Comparison of ENCODE assay signal across 22 mouse cellular contexts in genomic region chr16:64682360-64682759, GRCm38 (mm10).
DNase-seq lines count a peak whose midpoint lies in the region; ATAC-seq lines count a peak whose summit lies in the region.
"Had no signal": no experiment of that assay in that cellular context is flagged by ENCODE, and none has a peak within 500 bp of the region (broad histone marks: within the 10 kb centered on the region; RNA-seq: fewer than 3 reads in every experiment).

No protein-coding gene starts in this region.

- peak; percentile 36; the same call in 1 of the 2 replicates for ATAC-seq in forebrain, embryonic 11.5 days (replicated peaks; ENCODE audit: low FRiP score)
- peak; percentile 11; the same call in 1 of the 2 replicates for ATAC-seq in hindbrain, embryonic 16.5 days
- ATAC-seq in hindbrain, embryonic 12.5 days (ENCODE audit: low FRiP score) = no peak
- peak; percentile 13; the same call in 1 of the 2 replicates for ATAC-seq in forebrain, embryonic 14.5 days
- 0 out of 2 replicates have a peak, but pooled peaks have one; percentile 34 for ATAC-seq in midbrain, embryonic 15.5 days (replicated peaks)
- ATAC-seq: activated CD4-positive, CD25-positive, alpha-beta regulatory T cell, adult 4 months had no signal

- H3K4me1 ChIP-seq in forebrain, embryonic 11.5 days (replicated peaks; ENCODE audit: control insufficient read depth, insufficient read depth, low read length) = no peaks in the 10 kb centered on the region
- H3K4me1 ChIP-seq in forebrain, embryonic 10.5 days = no peaks in the 10 kb centered on the region
- peaks cover 2% of the 10 kb centered on the region; the same call in 1 of the 2 replicates for H3K4me1 ChIP-seq in hindbrain, embryonic 16.5 days (ENCODE audit: control insufficient read depth, insufficient read depth, low read depth, low read length)
- no peaks in the 10 kb centered on the region for H3K4me1 ChIP-seq in hindbrain, embryonic 12.5 days
- no peaks in the 10 kb centered on the region for H3K4me1 ChIP-seq in forebrain, embryonic 14.5 days (ENCODE audit: control insufficient read depth, insufficient read depth, low read length)
- no peaks in the 10 kb centered on the region for H3K4me1 ChIP-seq in midbrain, embryonic 15.5 days
- H3K4me1 ChIP-seq: heart, embryonic 12.5 days; heart, embryonic 15.5 days; hindbrain, embryonic 10.5 days had no signal

- whole genome bisulfite sequencing in forebrain, embryonic 11.5 days = 78% methylated on average over 6 of the region's 6 CpGs
- whole genome bisulfite sequencing in forebrain, embryonic 10.5 days = 86% methylated on average over 6 of the region's 6 CpGs
- WGBS in hindbrain, embryonic 16.5 days = 74% methylated on average over 6 of the region's 6 CpGs
- WGBS in hindbrain, embryonic 12.5 days = 77% methylated on average over 6 of the region's 6 CpGs
- 75% methylated on average over 6 of the region's 6 CpGs for WGBS in forebrain, embryonic 14.5 days
- 65% methylated on average over 6 of the region's 6 CpGs for WGBS in midbrain, embryonic 15.5 days

- H3K4me2 ChIP-seq in forebrain, embryonic 11.5 days (ENCODE audit: low read depth, low read length, severe bottlenecking) = no peak overlapping the region
- no peak overlapping the region for H3K4me2 ChIP-seq in hindbrain, embryonic 16.5 days (ENCODE audit: low read length)
- no peak overlapping the region for H3K4me2 ChIP-seq in hindbrain, embryonic 12.5 days (replicated peaks)
- no peak overlapping the region for H3K4me2 ChIP-seq in forebrain, embryonic 14.5 days (ENCODE audit: low read length)
- no peak overlapping the region for H3K4me2 ChIP-seq in midbrain, embryonic 15.5 days
- H3K4me2 ChIP-seq: heart, embryonic 12.5 days; heart, embryonic 15.5 days; hindbrain, embryonic 14.5 days had no signal

- no peaks in the 10 kb centered on the region for H3K9me3 ChIP-seq in forebrain, embryonic 11.5 days (ENCODE audit: control insufficient read depth, low read length)
- no peaks in the 10 kb centered on the region for H3K9me3 ChIP-seq in forebrain, embryonic 10.5 days
- no peaks in the 10 kb centered on the region for H3K9me3 ChIP-seq in hindbrain, embryonic 16.5 days (ENCODE audit: control insufficient read depth, low read length)
- H3K9me3 ChIP-seq in hindbrain, embryonic 12.5 days (replicated peaks) = no peaks in the 10 kb centered on the region
- no peaks in the 10 kb centered on the region for H3K9me3 ChIP-seq in forebrain, embryonic 14.5 days (replicated peaks; ENCODE audit: control insufficient read depth, low read length)
- H3K9me3 ChIP-seq in midbrain, embryonic 15.5 days = no peaks in the 10 kb centered on the region
- H3K9me3 ChIP-seq: heart, embryonic 15.5 days; hindbrain, embryonic 10.5 days had no signal

- no peaks in the 10 kb centered on the region for H3K36me3 ChIP-seq in forebrain, embryonic 11.5 days (ENCODE audit: control insufficient read depth, insufficient read depth, low read length)
- no peaks in the 10 kb centered on the region for H3K36me3 ChIP-seq in forebrain, embryonic 10.5 days (replicated peaks)
- H3K36me3 ChIP-seq in hindbrain, embryonic 16.5 days (ENCODE audit: control insufficient read depth, insufficient read depth, low read length) = no peaks in the 10 kb centered on the region
- H3K36me3 ChIP-seq in hindbrain, embryonic 12.5 days = no peaks in the 10 kb centered on the region
- H3K36me3 ChIP-seq in forebrain, embryonic 14.5 days (ENCODE audit: control insufficient read depth, insufficient read depth, low read length) = no peaks in the 10 kb centered on the region
- no peaks in the 10 kb centered on the region for H3K36me3 ChIP-seq in midbrain, embryonic 15.5 days (replicated peaks)
- H3K36me3 ChIP-seq: heart, embryonic 12.5 days; heart, embryonic 15.5 days; hindbrain, embryonic 10.5 days had no signal

- H3K27me3 ChIP-seq in forebrain, embryonic 11.5 days (ENCODE audit: control insufficient read depth, insufficient read depth, low read length) = no peaks in the 10 kb centered on the region
- no peaks in the 10 kb centered on the region for H3K27me3 ChIP-seq in forebrain, embryonic 10.5 days (ENCODE audit: poor library complexity, severe bottlenecking)
- no peaks in the 10 kb centered on the region for H3K27me3 ChIP-seq in hindbrain, embryonic 16.5 days (replicated peaks; ENCODE audit: control insufficient read depth, insufficient read depth, low read length)
- H3K27me3 ChIP-seq in hindbrain, embryonic 12.5 days = no peaks in the 10 kb centered on the region
- no peaks in the 10 kb centered on the region for H3K27me3 ChIP-seq in forebrain, embryonic 14.5 days (replicated peaks; ENCODE audit: control insufficient read depth, insufficient read depth, low read length)
- 0 out of 2 replicates have a peak, but pooled peaks cover 3% of the 10 kb centered on the region for H3K27me3 ChIP-seq in midbrain, embryonic 15.5 days (replicated peaks)
- H3K27me3 ChIP-seq: heart, embryonic 12.5 days; heart, embryonic 15.5 days had no signal

- no peak for DNase-seq in forebrain, embryonic 11.5 days (ENCODE audit: low spot score)
- DNase-seq in forebrain, embryonic 10.5 days (ENCODE audit: extremely low spot score, low spot score) = no peak
- no peak for DNase-seq in forebrain, embryonic 14.5 days (ENCODE audit: low spot score)
- DNase-seq in kidney, postnatal 10 days = no peak
- DNase-seq in right cerebral cortex, postnatal 36 days (ENCODE audit: low spot score in 2 of 2) = no peak
- DNase-seq: adrenal gland, adult 8-10 months; adrenal gland, postnatal 25 days; cerebellum, adult 11-12 months; cerebellum, adult 9-10 months; cerebellum, postnatal 14 days; gastrocnemius, postnatal 25 days; heart, adult 18-20 months; heart, postnatal 10 days; heart, postnatal 36 days had no signal

- no peak overlapping the region for H3K27ac ChIP-seq in forebrain, embryonic 11.5 days (ENCODE audit: low read depth, low read length)
- H3K27ac ChIP-seq in forebrain, embryonic 10.5 days = no peak overlapping the region
- no peak overlapping the region for H3K27ac ChIP-seq in hindbrain, embryonic 16.5 days (ENCODE audit: low read depth, low read length)
- no peak overlapping the region for H3K27ac ChIP-seq in hindbrain, embryonic 12.5 days
- H3K27ac ChIP-seq in forebrain, embryonic 14.5 days (ENCODE audit: low read depth, low read length) = no peak overlapping the region
- no peak overlapping the region for H3K27ac ChIP-seq in midbrain, embryonic 15.5 days
- H3K27ac ChIP-seq: heart, embryonic 15.5 days; hindbrain, embryonic 10.5 days; hindbrain, embryonic 14.5 days had no signal

- no peak overlapping the region for H3K4me3 ChIP-seq in forebrain, embryonic 11.5 days (ENCODE audit: low read depth, low read length)
- no peak overlapping the region for H3K4me3 ChIP-seq in forebrain, embryonic 10.5 days
- H3K4me3 ChIP-seq in hindbrain, embryonic 16.5 days (ENCODE audit: low read length) = no peak overlapping the region
- H3K4me3 ChIP-seq in hindbrain, embryonic 12.5 days = no peak overlapping the region
- H3K4me3 ChIP-seq in forebrain, embryonic 14.5 days (ENCODE audit: low read depth, low read length) = no peak overlapping the region
- H3K4me3 ChIP-seq in midbrain, embryonic 15.5 days = no peak overlapping the region
- H3K4me3 ChIP-seq: heart, embryonic 12.5 days; heart, embryonic 15.5 days; hindbrain, embryonic 10.5 days had no signal

- H3K9ac ChIP-seq in forebrain, embryonic 11.5 days (ENCODE audit: low read length) = no peak overlapping the region
- no peak overlapping the region for H3K9ac ChIP-seq in hindbrain, embryonic 16.5 days (ENCODE audit: low read depth, low read length)
- H3K9ac ChIP-seq in hindbrain, embryonic 12.5 days = no peak overlapping the region
- no peak overlapping the region for H3K9ac ChIP-seq in forebrain, embryonic 14.5 days (ENCODE audit: low read length)
- H3K9ac ChIP-seq in midbrain, embryonic 15.5 days = no peak overlapping the region
- H3K9ac ChIP-seq: heart, embryonic 12.5 days; heart, embryonic 15.5 days; hindbrain, embryonic 14.5 days had no signal
